Mouse (Mus musculus) cerebral cortex, adult 2 months (tissue): ENCODE results near the gene Spock1.

Source experiments
- WGBS: fragments of 180-500 bp; shearing (Covaris S2); methylation state at CpG from one replicate; pipeline ENCODE4 v1.1.7; 2018; 5-methylcytosine and 5-hydroxymethylcytosine counted together

Spock1 gene

DNA sequence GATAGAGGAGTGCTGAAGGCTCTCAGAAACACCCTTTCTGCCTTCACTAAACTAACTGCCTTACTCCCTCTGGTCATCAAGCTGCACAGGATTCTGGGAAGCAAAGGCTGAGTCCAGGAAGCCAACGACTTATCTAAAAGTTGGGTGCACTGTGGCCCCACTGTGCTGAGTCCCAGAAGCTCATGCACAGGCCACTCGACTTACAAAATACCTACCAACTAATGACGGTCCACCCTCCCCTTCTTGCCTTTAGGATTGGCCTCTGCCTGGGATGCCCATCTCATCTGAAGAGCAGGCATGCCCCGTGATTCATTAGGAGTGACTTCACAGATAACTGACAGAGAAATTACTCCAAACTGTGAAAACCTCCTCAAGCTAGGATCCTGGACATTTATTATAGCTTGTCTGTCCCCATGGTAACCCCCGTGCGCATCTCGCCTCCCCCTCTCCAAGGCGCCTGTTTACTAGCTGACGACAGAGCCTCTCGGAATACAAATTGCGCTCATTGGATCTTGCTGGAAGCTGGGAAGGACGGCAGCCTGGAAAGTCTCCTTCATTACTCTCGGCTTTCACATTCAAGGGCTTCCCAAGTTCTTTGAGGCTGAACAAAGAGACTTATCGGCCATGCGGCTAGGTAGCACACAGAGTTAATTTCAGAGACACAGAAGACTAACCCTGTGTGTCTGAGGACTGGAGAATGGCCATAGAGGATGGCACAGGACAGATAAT is 312.9 kb downstream of the Spock1 start:
- 29% methylated on average over 15 of the region's 15 CpGs for WGBS

DNA sequence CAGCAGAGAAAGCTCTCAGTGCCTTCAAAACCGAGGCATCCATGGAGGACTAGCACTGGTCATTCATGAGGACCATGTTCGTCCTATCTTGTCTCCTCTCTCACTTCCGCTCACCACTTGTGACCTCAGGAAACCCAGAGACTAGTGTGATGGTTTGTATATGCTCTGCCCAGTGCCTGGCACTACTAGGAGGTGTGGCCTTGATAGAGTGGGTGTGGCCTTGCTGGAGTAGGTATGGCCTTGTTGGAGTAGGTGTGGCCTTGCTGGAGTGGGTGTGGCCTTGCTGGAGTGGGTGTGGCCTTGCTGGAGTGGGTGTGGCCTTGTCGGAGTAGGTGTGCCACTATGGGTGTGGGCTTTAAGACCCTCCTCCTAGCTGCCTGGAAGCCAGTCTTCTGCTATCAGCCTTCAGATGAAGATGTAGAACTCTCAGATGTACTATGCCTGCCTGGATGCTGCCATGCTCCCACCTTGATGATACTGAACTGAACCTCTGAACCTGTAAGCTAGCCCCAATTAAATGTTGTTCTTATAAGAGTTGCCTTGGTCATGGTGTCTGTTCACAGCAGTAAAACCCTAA is 318.7 kb downstream of the Spock1 start:
- WGBS, result 89% methylated on average over 4 of the region's 4 CpGs

DNA sequence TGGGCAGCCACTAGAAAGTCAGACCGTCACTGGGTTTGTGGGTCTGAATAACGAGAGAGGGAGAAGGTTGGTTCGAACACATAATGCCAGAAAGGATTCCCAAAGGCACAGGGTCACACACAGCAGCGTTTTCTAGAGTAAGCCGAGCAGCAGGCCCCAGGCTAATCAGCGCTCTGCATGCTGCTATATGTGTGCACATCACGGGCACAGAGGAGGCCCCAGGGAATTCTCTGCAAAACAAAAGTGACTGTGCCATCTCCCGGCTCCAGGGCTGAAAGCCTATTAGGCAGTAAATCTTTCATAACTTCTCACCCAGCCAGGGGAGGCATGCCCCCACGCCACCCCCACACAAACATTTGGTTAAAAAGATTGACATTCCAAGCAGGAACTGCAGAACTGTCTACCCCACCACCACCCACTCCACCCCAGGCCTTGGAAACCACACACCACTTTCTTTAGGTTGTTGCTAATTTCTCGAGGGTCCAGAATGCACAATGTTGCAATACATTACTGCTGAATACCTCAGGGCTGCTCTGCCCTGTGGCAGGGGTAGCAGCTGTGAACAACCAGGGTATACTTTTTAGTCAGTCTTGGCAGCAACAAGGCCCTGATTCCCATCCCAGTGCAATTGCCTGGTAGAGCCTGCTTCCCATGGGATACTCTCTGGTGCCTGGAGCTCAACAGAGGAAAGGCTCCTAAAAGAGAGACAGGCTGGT is 319.4 kb downstream of the Spock1 start:
- WGBS, result 56% methylated on average over 10 of the region's 10 CpGs

GRCm38 (mm10) chr13:57585131-57585530 is 323.0 kb downstream of the Spock1 start:
- WGBS, result 17% methylated on average over 3 of the region's 3 CpGs

GRCm38 (mm10) chr13:57582314-57582976 is 325.7 kb downstream of the Spock1 start:
- 69% methylated on average over 12 of the region's 12 CpGs for WGBS

DNA sequence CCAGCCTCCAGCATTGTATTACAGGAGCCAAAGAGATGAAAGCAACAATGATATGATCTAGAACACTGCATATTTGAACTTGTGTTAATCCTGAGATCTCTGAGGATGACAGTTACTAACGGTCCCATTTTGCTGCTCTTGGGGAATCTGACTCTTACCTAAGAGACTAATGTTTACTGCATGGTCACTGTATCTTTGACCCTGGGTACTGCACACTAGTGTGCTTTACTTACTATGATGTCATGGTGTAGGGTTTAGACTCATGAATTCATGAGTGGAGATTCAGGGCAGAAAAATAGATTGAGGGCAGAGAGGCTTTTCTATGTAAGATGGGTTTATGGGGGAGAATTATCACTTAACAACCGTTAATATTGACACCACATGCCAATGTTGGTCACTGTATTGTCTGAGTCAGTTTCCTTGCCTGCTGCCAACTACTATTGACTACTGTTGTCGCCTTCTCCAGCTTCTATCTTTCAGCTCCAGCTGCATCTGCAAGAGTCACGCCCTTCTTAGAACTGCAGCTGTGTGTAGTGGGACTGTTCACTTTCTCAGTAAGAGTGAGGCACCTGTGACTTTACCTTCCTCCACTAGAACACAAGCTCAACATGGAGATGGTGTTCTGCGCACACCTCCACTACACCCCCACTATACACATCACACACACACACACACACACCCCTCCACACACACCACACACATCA is 330.4 kb downstream of the Spock1 start:
- 84% methylated on average over 5 of the region's 5 CpGs for WGBS

DNA sequence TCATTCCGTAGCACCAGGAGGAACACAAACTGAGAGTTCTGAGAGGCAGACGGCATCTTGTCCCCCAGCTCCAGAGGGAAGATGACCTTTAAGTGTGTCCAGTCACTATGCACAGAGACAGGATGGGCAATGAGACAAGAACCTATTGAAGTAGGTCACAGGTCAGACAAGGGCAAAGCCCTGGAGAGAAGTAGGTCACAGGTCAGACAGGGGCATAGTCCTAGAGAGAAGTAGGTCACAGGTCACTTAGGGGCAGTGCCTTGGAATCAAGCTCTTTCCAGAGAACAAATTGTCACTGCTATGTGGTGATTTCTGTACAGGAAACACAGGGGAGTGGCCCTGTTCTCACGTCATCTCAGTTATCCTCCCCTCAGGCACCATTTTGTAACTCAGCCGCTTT is 334.6 kb downstream of the Spock1 start:
- 77% methylated on average over 4 of the region's 4 CpGs for WGBS

GRCm38 (mm10) chr13:57568404-57568803 is 339.7 kb downstream of the Spock1 start:
- WGBS, result 95% methylated on average over 8 of the region's 8 CpGs

- 77% methylated on average over 4 of the region's 4 CpGs for WGBS
Observed at GRCm38 (mm10) chr13:57555186-57555585, 352.9 kb downstream of the Spock1 start.

DNA sequence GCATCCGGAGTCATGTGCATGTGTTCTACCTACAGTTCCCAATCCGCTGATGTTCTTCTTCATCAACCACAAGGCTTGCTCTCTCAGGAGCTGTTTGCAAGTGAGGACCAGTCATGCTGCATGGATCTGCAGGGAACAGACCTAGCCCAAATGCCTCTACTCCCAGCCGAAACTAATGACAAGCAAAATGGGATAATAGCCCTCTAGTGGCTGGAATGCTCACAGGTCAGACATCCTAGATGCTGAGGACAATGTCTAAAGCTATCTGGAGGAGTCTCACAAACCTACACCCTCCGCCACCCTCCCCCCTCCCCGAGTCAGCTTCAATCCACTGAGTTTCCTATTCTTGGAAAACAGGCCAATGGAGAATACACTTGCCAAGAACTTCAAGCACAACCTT is 358.4 kb downstream of the Spock1 start:
- 38% methylated on average over 5 of the region's 5 CpGs for WGBS

GRCm38 (mm10) chr13:57536988-57537547 is 371.1 kb downstream of the Spock1 start:
- 56% methylated on average over 8 of the region's 8 CpGs for WGBS

GRCm38 (mm10) chr13:57534325-57534724 is 373.8 kb downstream of the Spock1 start:
- 63% methylated on average over 7 of the region's 7 CpGs for WGBS

DNA sequence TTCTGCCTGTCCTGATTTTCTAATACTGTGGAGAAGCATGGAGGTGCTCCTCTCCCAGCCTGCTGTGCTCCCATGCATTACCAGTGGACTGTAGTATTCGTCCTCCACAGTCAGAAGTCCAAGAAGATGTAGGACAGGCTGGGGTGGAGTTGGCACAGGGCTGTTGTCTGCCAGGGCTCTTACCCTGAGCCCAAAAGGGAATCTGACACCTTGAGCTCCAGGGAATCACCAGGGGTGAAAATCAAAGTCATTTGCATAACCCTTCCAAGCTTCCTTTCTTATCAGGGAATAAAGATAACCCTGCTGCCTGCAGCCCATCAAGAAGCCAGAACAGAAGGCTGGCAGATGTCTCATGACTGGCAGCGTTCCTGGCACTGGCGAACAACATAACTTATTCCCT is 383.6 kb downstream of the Spock1 start:
- WGBS, result 52% methylated on average over 3 of the region's 3 CpGs

DNA sequence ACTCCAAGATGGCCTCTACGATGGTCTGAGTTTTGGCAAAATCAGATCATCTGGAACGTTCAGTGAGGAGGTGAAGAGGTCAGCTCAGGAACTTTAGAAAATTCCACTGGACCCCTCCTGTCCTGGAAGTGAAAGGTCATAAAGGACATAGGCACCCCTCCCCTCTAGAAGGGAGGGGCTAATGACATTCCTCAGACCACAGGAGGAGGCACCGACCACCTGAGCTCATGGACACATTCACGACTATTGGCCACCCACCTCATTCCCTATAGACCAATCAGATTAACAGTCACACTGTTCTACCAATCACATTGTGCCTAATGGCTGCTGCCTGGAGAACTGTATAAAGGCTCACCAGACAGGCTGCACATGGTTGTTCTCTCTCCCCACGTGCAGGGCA is 384.8 kb downstream of the Spock1 start:
- 81% methylated on average over 5 of the region's 5 CpGs for WGBS

DNA sequence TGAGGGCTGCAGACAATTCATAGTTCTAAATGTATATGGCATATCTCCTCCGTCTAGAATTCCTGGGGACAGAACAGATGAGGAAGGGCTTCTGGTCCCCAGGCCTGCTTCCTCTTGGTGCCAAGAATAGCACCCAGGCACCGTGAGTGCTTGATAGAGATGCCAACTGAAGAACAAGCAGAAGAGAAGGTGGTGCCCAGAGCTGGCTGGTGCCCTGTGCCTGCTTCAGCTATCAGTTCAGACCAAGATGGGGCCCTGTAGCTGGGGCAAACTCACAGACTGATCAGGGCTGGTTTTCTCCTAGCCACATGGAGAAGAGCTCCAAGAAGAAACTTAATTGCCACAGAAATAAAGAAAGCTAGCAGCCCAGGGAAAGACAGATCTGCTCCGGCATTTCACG is 385.8 kb downstream of the Spock1 start:
- 37% methylated on average over 4 of the region's 4 CpGs for WGBS

DNA sequence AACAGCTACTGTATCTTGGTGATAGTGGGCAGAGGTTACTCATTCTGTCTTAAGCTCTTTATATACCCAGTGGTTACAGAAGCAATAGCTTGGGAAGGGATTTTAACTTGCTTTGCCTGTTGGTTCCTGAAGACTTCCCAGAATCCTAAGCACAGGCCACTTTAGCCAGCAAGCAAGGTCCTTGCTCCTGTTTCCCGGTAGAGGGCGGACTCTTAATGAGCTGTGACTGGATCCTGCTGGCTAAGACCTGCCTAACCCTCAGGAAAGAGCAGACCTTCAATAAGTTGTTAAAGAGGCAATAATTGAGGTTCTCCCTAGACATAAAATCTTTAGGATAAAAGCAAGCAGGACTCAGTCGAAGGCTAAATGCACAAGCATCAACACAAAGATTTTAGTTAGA is 387.0 kb downstream of the Spock1 start:
- WGBS, result 36% methylated on average over 3 of the region's 3 CpGs

DNA sequence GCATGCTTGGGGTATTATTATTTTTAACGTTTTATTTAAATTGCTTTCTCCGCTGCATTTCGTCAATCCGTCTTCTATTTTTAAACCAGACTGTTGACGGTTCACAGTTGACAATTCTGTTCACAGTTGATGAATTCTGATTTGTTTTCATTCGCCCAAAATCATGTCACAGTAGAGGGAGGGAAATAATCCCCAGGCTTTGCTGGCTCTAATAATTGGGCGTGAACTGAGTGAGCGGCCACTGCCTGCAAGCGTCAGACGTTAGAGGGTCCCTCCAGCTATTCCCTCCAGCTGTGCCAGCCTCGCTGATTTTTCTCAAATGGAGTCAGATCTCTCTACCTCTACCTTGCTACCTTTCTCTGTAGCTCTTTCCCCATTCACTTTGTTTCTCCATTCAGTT is 388.3 kb downstream of the Spock1 start:
- 57% methylated on average over 11 of the region's 11 CpGs for WGBS

DNA sequence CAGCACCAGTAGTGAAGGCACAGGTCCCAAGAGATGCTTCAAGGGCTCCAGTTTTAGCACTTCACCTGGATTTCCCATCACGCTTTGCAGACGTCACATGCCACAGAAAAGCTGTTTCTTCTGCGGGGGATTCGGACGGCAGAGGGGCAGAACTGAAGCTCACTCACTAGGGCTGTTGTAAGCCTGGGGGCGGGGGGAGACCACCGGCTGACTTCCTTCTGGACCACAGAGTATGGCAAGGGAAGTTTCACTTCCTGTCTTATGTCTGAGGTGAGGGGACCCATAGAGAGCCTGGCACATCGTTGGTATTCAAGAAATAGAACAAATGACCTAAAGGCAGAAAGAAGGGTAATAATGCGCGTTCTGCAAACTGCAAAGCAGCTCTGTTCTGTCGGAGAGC is 392.4 kb downstream of the Spock1 start:
- WGBS, result 68% methylated on average over 11 of the region's 11 CpGs

DNA sequence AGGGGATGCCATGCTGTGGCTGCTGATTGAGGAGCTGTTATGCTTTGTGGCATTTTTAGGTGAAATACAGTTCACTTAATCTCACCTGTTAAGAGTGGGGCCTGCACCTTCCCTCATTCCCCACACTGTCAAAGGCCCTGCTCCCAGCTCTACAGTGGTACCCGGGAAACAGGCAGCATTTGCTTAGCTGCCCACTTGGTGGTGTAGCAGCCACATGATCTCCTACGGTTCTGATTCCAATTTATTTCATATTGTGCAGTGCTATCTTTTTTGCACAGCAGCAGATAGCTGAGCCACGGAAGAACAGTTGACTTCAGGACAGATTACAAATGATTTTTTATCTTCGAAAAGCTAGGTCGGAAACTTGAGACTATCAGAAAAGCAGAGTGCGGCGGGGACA is 406.6 kb downstream of the Spock1 start:
- 56% methylated on average over 7 of the region's 7 CpGs for WGBS

DNA sequence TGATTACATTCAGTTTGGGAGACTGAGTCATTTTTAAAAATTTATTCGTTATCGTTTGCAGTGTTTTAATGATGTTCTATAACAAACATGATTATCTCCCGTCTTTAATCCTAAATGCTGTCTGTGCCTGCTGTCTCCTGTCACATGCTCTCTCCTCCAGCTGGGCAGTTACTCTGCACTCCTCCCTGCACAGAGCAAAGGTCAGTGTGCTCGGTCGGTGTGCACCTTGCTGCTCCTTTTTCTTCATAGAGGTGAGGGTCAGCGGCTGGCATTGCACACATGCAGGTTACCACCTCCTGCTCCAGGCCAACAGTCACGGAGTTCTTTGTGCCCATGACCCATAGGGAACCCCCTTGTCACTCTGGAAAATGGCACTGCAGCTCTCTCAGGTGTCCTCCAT is 411.4 kb downstream of the Spock1 start:
- 81% methylated on average over 7 of the region's 7 CpGs for WGBS

GRCm38 (mm10) chr13:57494838-57495237 is 413.3 kb downstream of the Spock1 start:
- WGBS, result 63% methylated on average over 1 of the region's 1 CpGs

GRCm38 (mm10) chr13:57488926-57489325 is 419.2 kb downstream of the Spock1 start:
- WGBS, result 65% methylated on average over 8 of the region's 8 CpGs
